Mouse (Mus musculus): ENCODE results near the gene Cpsf3. TPM values are rescaled to one million over a fixed set of nuclear protein-coding genes. Genes with fewer than 3 reads are reported as not detected.

Gene Cpsf3
- total and polyA plus RNA-seq, 3 experiments, result 79.8 to 159 (median 117) TPM

- H3K79me2 ChIP-seq (replicated peaks; ENCODE audit: control insufficient read depth, extremely low read depth, insufficient read depth, poor library complexity, severe bottlenecking), result peaks cover 45% of the 10 kb centered on the region
- peaks cover 6 to 17% of the 10 kb centered on the region in 2 experiments; a peak in 3 of 4 replicates for H3K4me1 ChIP-seq (ENCODE audit: control insufficient read depth in 1 of 2, insufficient read depth in 2 of 2)
- peak; percentile 72 for TF ChIP-seq BHLHE40 (IDR thresholded peaks at IDR 0.05; ENCODE audit: low read depth, low read length)
- TF ChIP-seq MXI1 (IDR thresholded peaks at IDR 0.05; ENCODE audit: low read depth, low read length), result no peak
- TF ChIP-seq CHD2 (IDR thresholded peaks at IDR 0.05; ENCODE audit: low read length), result peak; percentile 64
- H3K4me3 ChIP-seq (replicated peaks in 1 of 3; ENCODE audit: low read depth in 2 of 3, low read length in 2 of 3, poor library complexity in 1 of 3), result peak overlapping the region; percentile 89 to 94 (median 92)
- in situ Hi-C loops (cut with MboI; ENCODE audit: low pct_ligation_motif_present, low pct_unique_long_range_greater_than_20kb, low sequenced_read_pairs) (loop anchor here (25.0 kb wide), 1 partner anchor 327 kb away; no protein-coding TSS in a partner anchor), dilution Hi-C loops (cut with MboI; ENCODE audit: extremely low pct_ligation_motif_present, extremely low pct_unique_long_range_greater_than_20kb, low sequenced_read_pairs) (no loop called here)
- DNase-seq (ENCODE audit: extremely low read depth), result peak; percentile 40
- H3K36me3 ChIP-seq (replicated peaks in 1 of 2; ENCODE audit: control insufficient read depth in 1 of 2, insufficient read depth in 1 of 2, low read length in 1 of 2), result peaks cover 10 to 46% of the 10 kb centered on the region in 2 experiments
- no peaks in the 10 kb centered on the region for H3K9me3 ChIP-seq (replicated peaks; ENCODE audit: low read length)
- peak overlapping the region; percentile 66 for H3K4me2 ChIP-seq (ENCODE audit: insufficient read depth, low read depth, poor library complexity, severe bottlenecking)
- H3K9ac ChIP-seq (ENCODE audit: insufficient read depth, low read depth), result peak overlapping the region; percentile 76
- H3K27ac ChIP-seq (ENCODE audit: insufficient read depth, low read depth), result peak overlapping the region; percentile 27
- H3K27me3 ChIP-seq (replicated peaks), result no peaks in the 10 kb centered on the region
Measured at GRCm38 (mm10) chr12:21285508-21286242, 484 bp downstream of the Cpsf3 start.

GRCm38 (mm10) chr12:21286243-21286622 lies 1.0 kb downstream of the Cpsf3 start, which contains the start of gene Itgb1bp1:
Itgb1bp1 (minus strand) TSS chr12:21286284.
- DNase-seq (ENCODE audit: extremely low read depth), result peak; percentile 98
- Histone ChIP-seq H3K9ac (ENCODE audit: insufficient read depth, low read depth) (peak within 1 kb of the TSS; percentile 90), H3K4me1 (ENCODE audit: control insufficient read depth in 1 of 2, insufficient read depth in 2 of 2) (peaks cover 6 to 17% of the 10 kb centered on the region in 2 experiments; a peak in 3 of 4 replicates), H3K79me2 (replicated peaks; ENCODE audit: control insufficient read depth, extremely low read depth, insufficient read depth, poor library complexity, severe bottlenecking) (peaks cover 46% of the 10 kb centered on the region), H3K4me3 (replicated peaks in 1 of 3; ENCODE audit: low read depth in 2 of 3, low read length in 2 of 3, poor library complexity in 1 of 3) (peak within 1 kb of the TSS; percentile 90 to 94 (median 92)), H3K36me3 (replicated peaks in 1 of 2; ENCODE audit: control insufficient read depth in 1 of 2, insufficient read depth in 1 of 2, low read length in 1 of 2) (peaks cover 13 to 47% of the 10 kb centered on the region in 2 experiments), H3K4me2 (ENCODE audit: insufficient read depth, low read depth, poor library complexity, severe bottlenecking) (peak within 1 kb of the TSS; percentile 70), H3K27me3 (replicated peaks) (no peaks in the 10 kb centered on the region), H3K27ac (ENCODE audit: insufficient read depth, low read depth) (peak within 1 kb of the TSS; percentile 74), H3K9me3 (replicated peaks; ENCODE audit: low read length) (no peaks in the 10 kb centered on the region)
- in situ Hi-C loops (cut with MboI; ENCODE audit: low pct_ligation_motif_present, low pct_unique_long_range_greater_than_20kb, low sequenced_read_pairs) (loop anchor here (25.0 kb wide), 1 partner anchor 326 kb away; no protein-coding TSS in a partner anchor), dilution Hi-C loops (cut with MboI; ENCODE audit: extremely low pct_ligation_motif_present, extremely low pct_unique_long_range_greater_than_20kb, low sequenced_read_pairs) (no loop called here)
- TF ChIP-seq KAT2A (IDR thresholded peaks at IDR 0.05; ENCODE audit: insufficient replicate concordance, low read length) (peak; percentile 80; the same call in 1 of the 2 replicates), ZKSCAN1 (IDR thresholded peaks at IDR 0.05; ENCODE audit: borderline replicate concordance, low read depth, low read length) (no peak), MAFK (IDR thresholded peaks at IDR 0.05; ENCODE audit: insufficient replicate concordance, low read length) (no peak), ZNF384 (IDR thresholded peaks at IDR 0.05; ENCODE audit: low read depth, low read length) (no peak; the same call in none of the 2 replicates), TCF12 (IDR thresholded peaks at IDR 0.05; ENCODE audit: low read depth, low read length) (peak; percentile 66), MYC (IDR thresholded peaks at IDR 0.05; ENCODE audit: low read depth, low read length) (no peak; the same call in 1 of the 2 replicates), NELFE (IDR thresholded peaks at IDR 0.05; ENCODE audit: low read depth, low read length) (peak; percentile 67), USF2 (conservative IDR thresholded peaks at IDR 0.05; ENCODE audit: low read depth, low read length) (no peak), MAZ (IDR thresholded peaks at IDR 0.05; ENCODE audit: low read depth, low read length) (peak; percentile 34; the same call in 1 of the 2 replicates), SIN3A (IDR thresholded peaks at IDR 0.05; ENCODE audit: low read length) (peak; percentile 91), POLR2AphosphoS2 (IDR thresholded peaks at IDR 0.05; ENCODE audit: low read depth, low read length) (peak; percentile 51; the same call in 1 of the 2 replicates), IRF4 (IDR thresholded peaks at IDR 0.05; ENCODE audit: low read depth, low read length) (peak; percentile 57), ELF1 (IDR thresholded peaks at IDR 0.05; ENCODE audit: low read depth, low read length) (peak; percentile 93), UBTF (IDR thresholded peaks at IDR 0.05; ENCODE audit: low read depth, low read length) (no peak), NRF1 (IDR thresholded peaks at IDR 0.05; ENCODE audit: low read depth, low read length) (peak; percentile 93), HCFC1 (IDR thresholded peaks at IDR 0.05; ENCODE audit: low read depth, low read length) (peak; percentile 89), ETS1 (conservative IDR thresholded peaks at IDR 0.05; ENCODE audit: low read depth, low read length) (peak; percentile 12; the same call in 1 of the 2 replicates), TBP (conservative IDR thresholded peaks at IDR 0.05; ENCODE audit: low read depth, low read length) (peak; percentile 75), CHD2 (IDR thresholded peaks at IDR 0.05; ENCODE audit: low read length) (peak; percentile 39), POLR2A (IDR thresholded peaks at IDR 0.05; ENCODE audit: low read depth, low read length) (peak; percentile 72), RCOR1 (conservative IDR thresholded peaks at IDR 0.05; ENCODE audit: low read depth, low read length) (0 out of 2 replicates have a peak, but pooled peaks have one; percentile 34), JUN (IDR thresholded peaks at IDR 0.05; ENCODE audit: insufficient read depth, low read depth, low read length) (no peak)
